Mouse (Mus musculus) layer of hippocampus, postnatal 10 days (tissue): ENCODE results near the gene Hs3st1. TPM values are rescaled to one million over a fixed set of nuclear protein-coding genes. Genes with fewer than 3 reads are reported as not detected.
"Not testable (repeated sequence)": the region's sequence is repeated elsewhere in the genome, so short reads cannot be mapped to it uniquely, and the experiment has no call there.

Experiments used
- DNase-seq, 2 experiments: peaks; one replicate each; pipeline ENCODE4 v3.0.0; 2021; ENCODE audit warnings: low spot score in 2 of 2
- long read RNA-seq: library from polyadenylated mRNA; stranded (forward); transcript quantifications from one replicate; pipeline ENCODE4 v2.0.0, GENCODE M21; 2023
- total RNA-seq, 2 experiments: library from RNA; stranded (reverse); gene quantifications; 2 replicates each; pipeline ENCODE4 v1.2.3; 2021

Gene Hs3st1
- total RNA-seq, result 10 to 100 TPM; 25.3 to 28.7 TPM
- long read RNA-seq, transcript Hs3st1-201 (2 exons, 1,684 nt), result major isoform, 14 of 19 reads
- long read RNA-seq, partial matches to known transcripts, result 0 of 19 reads
- long read RNA-seq, other reads (novel, unspliced or antisense), result 4 of 19 reads

GRCm38 (mm10) chr5:39755375-39755774 is at the start of gene Hs3st1:
TSS of gene Hs3st1 (minus strand) at chr5:39755475.
- not testable (repeated sequence) for DNase-seq

DNA sequence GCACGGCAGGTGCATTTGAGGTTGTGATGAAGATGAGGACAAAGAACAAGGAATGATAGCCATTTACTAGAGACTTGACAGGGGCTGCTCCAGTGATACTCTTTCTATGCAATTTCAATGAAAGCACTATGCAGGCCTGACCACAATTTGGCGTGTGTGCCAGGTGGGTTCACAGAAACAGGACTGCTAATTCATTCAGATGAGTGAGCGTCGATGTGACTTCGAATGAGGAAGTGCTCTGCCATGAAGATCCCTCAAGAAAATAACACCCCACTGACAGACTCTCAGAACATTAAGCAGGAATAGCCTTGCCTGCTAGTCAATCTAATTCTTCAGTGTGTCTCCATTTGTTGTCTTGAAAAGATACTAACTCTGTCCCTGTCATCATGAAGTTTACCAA is 49.4 kb upstream of the Hs3st1 start:
- DNase-seq, result no peak

DNA sequence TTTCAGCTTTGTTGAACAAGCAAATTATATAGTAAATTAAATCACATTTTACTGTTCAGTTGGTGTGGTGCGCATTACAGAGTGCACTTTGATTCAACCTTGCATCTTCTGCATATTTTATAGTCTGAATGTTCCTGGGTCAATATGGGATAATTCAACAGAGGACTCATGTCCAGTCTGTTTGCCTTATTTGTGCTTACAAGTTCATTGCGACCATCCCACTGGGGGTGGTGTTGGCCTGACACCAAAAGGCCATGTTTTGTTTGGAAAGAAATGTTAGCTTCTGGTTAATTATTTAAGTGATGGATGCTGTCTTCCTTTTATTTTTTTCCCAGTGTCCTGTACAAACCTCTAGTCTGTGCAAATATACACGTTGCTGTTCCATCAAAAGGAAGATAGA is 48.7 kb upstream of the Hs3st1 start:
- DNase-seq, result no peak

GRCm38 (mm10) chr5:39803457-39803856 is 48.2 kb upstream of the Hs3st1 start:
- DNase-seq, result peak; percentile 21 to 24

GRCm38 (mm10) chr5:39802110-39802509 is 46.8 kb upstream of the Hs3st1 start:
- DNase-seq, result no peak

- DNase-seq, result no peak
Observed at GRCm38 (mm10) chr5:39777094-39777710, 21.9 kb upstream of the Hs3st1 start.

DNA sequence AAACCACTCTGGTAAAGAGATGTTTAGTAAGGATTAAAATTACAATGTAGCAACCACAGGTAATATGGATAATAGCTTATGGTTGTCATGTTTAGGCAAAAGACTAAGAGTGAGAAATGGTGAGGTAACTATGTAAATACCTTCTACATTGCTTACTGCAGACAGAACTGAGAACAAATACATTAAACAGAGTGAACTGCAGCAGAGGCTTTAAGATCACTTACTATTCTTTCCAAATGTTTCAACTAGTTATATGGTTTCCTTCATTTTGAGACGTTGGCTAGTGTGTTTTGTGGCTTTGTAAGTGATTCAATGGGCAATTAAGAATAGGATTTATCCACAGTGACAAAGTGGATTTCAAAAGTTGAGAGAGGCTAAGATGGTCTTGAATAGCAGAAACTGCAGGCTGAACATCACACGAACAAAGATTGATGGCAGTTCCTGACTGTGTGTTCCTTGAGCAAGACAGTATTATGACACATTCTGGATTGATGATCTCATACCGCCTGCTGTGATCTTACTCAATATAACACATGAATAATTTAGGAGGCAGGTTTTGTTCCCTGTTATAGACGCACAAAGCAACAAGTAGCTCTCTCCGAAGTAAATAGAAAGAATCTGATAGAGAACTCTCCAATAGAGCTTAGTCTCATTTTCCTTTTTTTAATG is 16.5 kb upstream of the Hs3st1 start:
- no peak for DNase-seq

GRCm38 (mm10) chr5:39761682-39762456 is 6.6 kb upstream of the Hs3st1 start:
- DNase-seq, result no peak

GRCm38 (mm10) chr5:39758890-39759475 is 3.7 kb upstream of the Hs3st1 start:
- no peak for DNase-seq

DNA sequence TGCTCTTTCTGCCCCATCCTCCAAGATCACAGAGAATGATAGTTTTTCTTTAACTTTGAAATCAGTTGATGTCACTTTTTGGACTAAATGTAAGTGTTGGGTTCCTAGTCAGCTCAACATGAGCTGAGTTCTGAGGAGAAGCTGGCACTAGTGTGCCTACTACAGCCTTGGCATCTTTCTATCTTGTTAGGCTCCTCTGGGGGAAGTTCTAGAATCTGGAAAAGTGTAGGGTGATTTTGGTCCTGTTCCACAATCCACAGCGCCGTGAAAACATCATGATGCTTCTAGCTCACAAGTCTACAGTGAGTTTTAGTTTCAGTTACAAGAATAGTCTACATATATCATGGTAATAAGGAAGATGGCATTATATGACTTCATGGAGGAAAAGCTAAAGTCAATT is 18.4 kb downstream of the Hs3st1 start:
- DNase-seq, result no peak

GRCm38 (mm10) chr5:39733750-39734443 is 21.4 kb downstream of the Hs3st1 start:
- DNase-seq, result no peak

DNA sequence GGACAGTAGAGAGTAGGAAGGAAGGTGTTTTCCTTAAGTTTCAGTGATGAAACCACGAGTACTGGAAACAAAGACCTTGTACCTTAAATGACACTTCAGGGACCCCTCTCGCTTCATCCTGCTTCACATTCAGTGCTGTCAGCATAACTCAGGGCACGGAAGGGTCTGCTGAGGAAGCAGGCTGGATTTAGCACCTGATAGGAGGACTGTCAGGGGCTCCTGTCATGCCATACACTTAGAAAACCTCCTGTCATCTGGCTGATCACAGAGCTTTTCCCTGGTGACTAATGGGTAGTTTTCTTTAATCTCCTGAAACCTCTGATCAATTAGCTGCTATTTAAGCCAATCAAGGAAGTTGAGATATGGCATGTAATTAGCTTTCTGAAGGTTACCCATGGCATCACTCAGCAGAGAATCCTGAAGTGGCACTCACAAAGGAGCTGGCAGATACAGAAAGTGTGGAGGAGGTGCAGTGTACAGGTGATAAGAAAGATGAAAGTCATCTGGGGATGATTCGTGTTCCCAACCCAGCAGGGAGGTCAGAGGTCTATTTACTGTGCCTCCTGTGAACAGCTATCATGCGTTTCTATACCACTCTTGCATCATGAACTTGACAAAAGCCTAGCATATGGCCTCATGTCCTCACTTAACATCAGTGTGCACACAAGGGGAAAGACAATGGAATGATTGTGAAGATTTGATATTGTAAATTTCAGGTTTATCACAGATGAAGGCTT is 22.1 kb downstream of the Hs3st1 start:
- DNase-seq, result no peak

DNA sequence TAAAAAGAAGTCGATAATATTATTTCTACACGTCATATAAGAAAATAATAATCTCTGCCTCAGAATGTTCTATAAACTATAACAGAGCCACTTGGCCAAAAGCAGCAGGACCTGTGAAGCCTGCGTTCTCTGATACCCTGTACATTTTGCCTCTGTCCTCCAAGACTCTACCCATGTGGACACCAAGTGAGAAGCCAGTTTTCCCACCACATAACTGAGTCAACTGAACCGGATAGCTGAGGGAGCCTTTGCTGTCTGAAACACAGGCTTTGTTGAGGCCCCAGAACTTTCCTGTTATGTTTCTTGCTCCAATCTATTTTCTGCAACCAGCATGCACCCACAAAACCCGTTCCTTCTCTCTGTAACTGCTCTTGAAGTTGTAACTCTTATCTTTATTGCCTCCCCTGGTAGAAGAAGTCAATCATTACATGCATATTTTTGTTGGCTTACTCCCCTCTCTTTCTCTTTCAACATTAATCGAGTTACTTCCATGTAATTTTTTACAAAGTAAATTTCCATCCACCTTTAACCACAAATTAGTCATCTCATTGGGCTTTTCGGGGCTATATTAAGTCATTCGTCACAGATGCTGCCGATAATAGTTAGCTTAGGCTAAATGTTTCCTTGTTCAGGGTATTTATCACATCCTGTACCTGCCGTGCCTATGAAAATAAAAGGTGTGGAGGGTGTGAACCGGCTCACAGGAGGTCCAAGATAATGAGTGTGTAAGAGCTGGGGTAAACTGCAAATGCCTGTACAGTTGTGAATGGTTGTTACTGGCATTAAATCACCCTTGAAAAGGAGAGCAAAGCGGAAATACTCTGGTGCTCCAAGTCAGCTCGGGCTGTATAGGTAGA is 39.4 kb downstream of the Hs3st1 start:
- no peak for DNase-seq

DNA sequence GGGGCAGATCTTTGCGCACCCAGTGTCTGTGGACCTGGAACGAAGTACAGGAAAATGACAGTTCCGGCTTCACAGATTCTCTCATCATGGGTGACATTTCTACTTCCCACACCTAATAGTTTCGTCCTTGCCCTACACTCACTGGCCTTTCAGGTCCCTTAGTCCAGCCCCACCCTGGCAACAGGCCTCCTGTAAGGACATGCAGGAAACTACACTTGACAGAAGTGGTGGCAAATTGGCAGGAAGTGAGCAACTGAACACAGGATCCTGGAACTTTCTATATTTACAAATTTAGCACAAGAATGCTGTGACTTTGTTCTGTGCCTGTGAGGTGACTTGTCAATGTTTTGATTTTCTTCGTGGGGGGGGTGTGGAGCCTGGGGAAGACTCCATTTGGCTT is 40.1 kb downstream of the Hs3st1 start:
- DNase-seq, result no peak

DNA sequence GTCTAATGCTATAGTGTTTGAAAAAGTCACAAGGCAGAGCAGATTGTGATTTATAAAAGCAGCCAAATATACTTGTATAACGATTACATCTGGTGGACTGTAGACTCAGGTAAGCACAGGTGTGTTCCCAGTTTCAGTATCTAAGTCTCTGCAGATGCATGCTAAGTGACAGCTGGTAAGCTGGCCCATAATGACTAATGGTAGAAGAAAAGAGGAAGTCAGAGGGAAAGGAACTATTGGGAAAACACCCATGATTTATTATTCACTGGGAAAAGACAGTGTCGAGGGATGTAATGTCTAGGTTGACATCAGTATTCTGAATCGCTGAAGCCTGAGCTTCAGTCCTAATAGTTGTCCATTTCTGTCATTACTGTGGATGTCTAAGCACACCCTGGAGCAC is 49.7 kb downstream of the Hs3st1 start:
- DNase-seq, result no peak

- no peak for DNase-seq
Observed at GRCm38 (mm10) chr5:39660826-39661225, 94.4 kb downstream of the Hs3st1 start.

DNA sequence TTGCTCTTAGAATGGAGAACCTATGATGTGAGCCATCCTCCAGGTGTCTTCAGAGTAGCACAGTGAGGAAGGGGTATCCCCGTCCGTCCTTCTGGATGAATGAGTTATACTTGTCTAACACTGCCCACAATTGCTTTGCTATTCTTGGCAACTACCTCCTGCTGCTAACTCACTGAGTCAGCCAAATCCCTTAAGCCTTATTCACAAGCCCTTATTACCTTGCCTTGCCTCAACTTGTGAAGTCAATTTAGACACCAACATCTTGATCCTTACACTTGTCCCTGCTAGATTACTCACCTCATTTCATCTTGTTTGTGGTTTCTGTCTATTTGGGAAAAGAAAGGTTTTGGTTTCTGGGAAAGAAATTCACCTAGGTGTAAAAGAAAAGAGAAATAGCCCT is 95.9 kb downstream of the Hs3st1 start:
- no peak for DNase-seq

GRCm38 (mm10) chr5:39644827-39645380 is 110.4 kb downstream of the Hs3st1 start:
- DNase-seq, result peak in 1 of 2 experiments; percentile 32
